Mouse (Mus musculus) MEL (cell line): ENCODE data around the gene Lnx2. TPM values are rescaled to one million over a fixed set of nuclear protein-coding genes. Genes with fewer than 3 reads are reported as not detected.

Experiments used
- DNase-seq: peaks from one replicate; pipeline ENCODE4 v3.0.0; 2011; ENCODE audit warnings: low read depth, low spot score
- H3K27ac ChIP-seq: 2 replicates; pipeline ENCODE4 v1.5.1; 2012; ENCODE audit warnings: low read depth, mild to moderate bottlenecking, control low read depth, low read length, moderate library complexity; ENCODE audit not compliant: control insufficient read depth
- H3K27me3 ChIP-seq, 2 experiments: fragments of 150-350 bp in 1 of 2; sonication (generic) in 1 of 2; 2 replicates each; pipeline ENCODE4 v1.6.1; 2012; ENCODE audit warnings: low read length in 2 of 2, mild to moderate bottlenecking in 2 of 2, improper control_type of control experiment in 1 of 2, moderate library complexity in 1 of 2; ENCODE audit not compliant: insufficient read depth in 2 of 2, control insufficient read depth in 1 of 2
- H3K36me3 ChIP-seq, 2 experiments: 2 replicates each; pipeline ENCODE4 v1.6.1; 2012 to 2014; ENCODE audit warnings: low read length in 2 of 2, improper control_type of control experiment in 1 of 2, inconsistent platforms in 1 of 2, mild to moderate bottlenecking in 1 of 2; ENCODE audit not compliant: insufficient read depth in 2 of 2, control insufficient read depth in 1 of 2
- H3K4me1 ChIP-seq, 2 experiments: fragments of 150-350 bp in 1 of 2; sonication (generic) in 1 of 2; 2 replicates each; pipeline ENCODE4 v1.6.1; 2012; ENCODE audit warnings: low read length in 2 of 2, improper control_type of control experiment in 1 of 2, mild to moderate bottlenecking in 1 of 2; ENCODE audit not compliant: insufficient read depth in 2 of 2, control insufficient read depth in 1 of 2
- H3K4me3 ChIP-seq, 2 experiments: fragments of 150-350 bp in 1 of 2; sonication (generic) in 1 of 2; 2 replicates each; pipeline ENCODE4 v1.5.1; 2012; ENCODE audit warnings: low read depth in 2 of 2, low read length in 2 of 2, mild to moderate bottlenecking in 2 of 2, moderate library complexity in 2 of 2, control low read depth in 1 of 2, improper control_type of control experiment in 1 of 2; ENCODE audit not compliant: control insufficient read depth in 1 of 2, insufficient read depth in 1 of 2
- H3K79me2 ChIP-seq: 2 replicates; pipeline ENCODE4 v1.6.1; 2012; ENCODE audit warnings: mild to moderate bottlenecking, low read length, moderate library complexity; ENCODE audit not compliant: control insufficient read depth, poor library complexity, insufficient read depth
- H3K9ac ChIP-seq: 2 replicates; pipeline ENCODE4 v1.6.1; 2012; ENCODE audit warnings: low read depth, mild to moderate bottlenecking, control low read depth, low read length, moderate library complexity; ENCODE audit not compliant: control insufficient read depth, poor library complexity, severe bottlenecking
- H3K9me3 ChIP-seq: fragments of 150-350 bp; sonication (generic); replicated peaks from 2 replicates; pipeline ENCODE4 v1.6.1; 2012; ENCODE audit warnings: mild to moderate bottlenecking, low read length, improper control_type of control experiment, moderate library complexity; ENCODE audit not compliant: insufficient read depth
- CHD1 ChIP-seq: IDR thresholded peaks from 2 replicates; pipeline ENCODE4 v1.6.1; 2012; ENCODE audit warnings: low read depth, mild to moderate bottlenecking, inconsistent platforms, low read length, improper control_type of control experiment
- E2F4 ChIP-seq: IDR thresholded peaks from 2 replicates; pipeline ENCODE4 v1.6.1; 2011; ENCODE audit warnings: low read depth, low read length, improper control_type of control experiment, borderline replicate concordance
- EP300 ChIP-seq, 2 experiments: IDR thresholded peaks; 2 replicates each; pipeline ENCODE4 v1.6.1; 2011; ENCODE audit warnings: improper control_type of control experiment in 2 of 2, low read length in 2 of 2, low read depth in 1 of 2, mild to moderate bottlenecking in 1 of 2
- GATA1 ChIP-seq: IDR thresholded peaks from 2 replicates; pipeline ENCODE4 v1.6.1; 2011; ENCODE audit warnings: low read depth, low read length, improper control_type of control experiment
- MAFK ChIP-seq: IDR thresholded peaks from 2 replicates; pipeline ENCODE4 v1.6.1; 2011; ENCODE audit warnings: low read depth, mild to moderate bottlenecking, low read length, improper control_type of control experiment, borderline replicate concordance
- MAX ChIP-seq: IDR thresholded peaks from 2 replicates; pipeline ENCODE4 v1.6.1; 2011; ENCODE audit warnings: low read length, improper control_type of control experiment
- MYB ChIP-seq: IDR thresholded peaks from 2 replicates; pipeline ENCODE4 v1.6.1; 2011; ENCODE audit warnings: mild to moderate bottlenecking, low read depth, low read length, improper control_type of control experiment
- NELFE ChIP-seq: IDR thresholded peaks from 2 replicates; pipeline ENCODE4 v1.6.1; 2011; ENCODE audit warnings: low read depth, low read length, improper control_type of control experiment
- POLR2AphosphoS5 ChIP-seq: IDR thresholded peaks from 2 replicates; pipeline ENCODE4 v1.6.1; 2012; ENCODE audit warnings: low read depth, borderline replicate concordance, mild to moderate bottlenecking, inconsistent platforms, low read length, moderate library complexity, mixed read lengths
- RAD21 ChIP-seq: IDR thresholded peaks from 2 replicates; pipeline ENCODE4 v1.6.1; 2011; ENCODE audit warnings: mild to moderate bottlenecking, low read depth, low read length, improper control_type of control experiment
- TAL1 ChIP-seq: IDR thresholded peaks from 2 replicates; pipeline ENCODE4 v1.6.1; 2012; ENCODE audit warnings: mild to moderate bottlenecking, inconsistent platforms, low read length, moderate library complexity, mixed read lengths
- ZC3H11A ChIP-seq: IDR thresholded peaks from 2 replicates; pipeline ENCODE4 v1.6.1; 2012; ENCODE audit warnings: low read depth, mild to moderate bottlenecking, inconsistent platforms, low read length, improper control_type of control experiment
- ZNF384 ChIP-seq: IDR thresholded peaks from 2 replicates; pipeline ENCODE4 v1.6.1; 2012; ENCODE audit warnings: low read depth, mild to moderate bottlenecking, inconsistent platforms, low read length, improper control_type of control experiment
- polyA plus RNA-seq, 2 experiments: library from polyadenylated mRNA; stranded (reverse) in 1 of 2; unstranded in 1 of 2; fragments of >175 nt in 1 of 2; fragments of >200 nt in 1 of 2; gene quantifications; 2 replicates each; pipeline versions ENCODE4 v1.2.1 to v1.2.4; 2012; ENCODE audit warnings: low replicate concordance in 2 of 2, low read depth in 1 of 2; ENCODE audit not compliant: insufficient read length in 2 of 2, insufficient read depth in 1 of 2, missing spikeins in 1 of 2
- total RNA-seq: library from RNA; depleted of rRNA; stranded (reverse); fragments of 300-350 nt; gene quantifications from 2 replicates; pipeline ENCODE4 v1.2.3, GENCODE M21; 2012

Lnx2 gene
- total and polyA plus RNA-seq, 3 experiments: 22.0 to 26.1 TPM; not detected in 1

GRCm38 (mm10) chr5:147056712-147057290, 19.6 kb downstream of the Lnx2 start:
- Histone ChIP-seq H3K27ac (no peak overlapping the region), H3K9me3 (no peaks in the 10 kb centered on the region), H3K9ac (no peak overlapping the region), H3K4me1 (peaks cover 3 to 12% of the 10 kb centered on the region in 2 experiments), H3K36me3 (peaks cover 0 to 13% of the 10 kb centered on the region in 2 experiments; a peak in 2 of 4 replicates), H3K79me2 (peaks cover 57% of the 10 kb centered on the region), H3K4me3 (no peak overlapping the region), H3K27me3 (no peaks in the 10 kb centered on the region)
- DNase-seq: no peak
- TF ChIP-seq TAL1: no peak
- no peak for TF ChIP-seq MAFK
- no peak for TF ChIP-seq NELFE

DNA sequence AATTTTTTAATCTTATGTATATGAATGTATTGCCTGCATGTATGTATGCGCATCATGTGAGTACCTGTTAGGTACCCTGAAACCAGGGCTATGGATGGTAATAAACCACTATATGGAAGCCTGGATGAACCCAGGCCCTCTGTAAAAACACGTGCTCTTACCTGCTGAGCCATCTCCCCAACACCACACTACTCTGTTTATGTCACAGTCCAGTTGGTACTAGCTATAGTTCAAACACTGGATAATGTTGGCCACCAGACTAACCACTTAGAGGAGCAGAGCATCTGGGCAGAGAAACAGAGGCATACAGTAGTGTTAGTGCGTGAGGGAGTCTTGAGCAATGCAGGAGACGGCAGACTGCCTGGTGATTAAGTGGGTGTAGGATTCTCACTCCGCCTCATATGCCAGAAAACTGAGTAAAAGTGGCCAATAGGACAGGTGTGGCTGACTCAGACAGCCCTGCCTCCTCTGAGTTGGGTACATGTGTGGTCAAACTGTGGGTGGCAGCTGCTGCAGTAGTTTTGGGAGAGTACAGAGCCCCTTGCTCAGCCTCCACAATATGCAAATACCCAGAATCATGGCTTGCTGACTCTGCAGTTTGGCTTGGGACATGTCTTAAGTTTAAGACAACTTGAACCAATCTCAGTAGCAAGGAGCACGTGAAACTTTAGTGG, 20.7 kb downstream of the Lnx2 start:
- no peak overlapping the region for H3K27ac ChIP-seq
- DNase-seq: no peak
- H3K27me3 ChIP-seq: no peaks in the 10 kb centered on the region
- peaks cover 59% of the 10 kb centered on the region for H3K79me2 ChIP-seq
- 0 out of 2 replicates have a peak, but pooled peaks have one; percentile 39 for TF ChIP-seq MAFK
- TF ChIP-seq E2F4: no peak
- H3K9me3 ChIP-seq: no peaks in the 10 kb centered on the region
- H3K4me3 ChIP-seq: no peak overlapping the region
- no peak overlapping the region for H3K9ac ChIP-seq
- H3K4me1 ChIP-seq: peaks cover 3 to 12% of the 10 kb centered on the region in 2 experiments
- peaks cover 0 to 13% of the 10 kb centered on the region in 2 experiments; a peak in 2 of 4 replicates for H3K36me3 ChIP-seq

- H3K4me3 ChIP-seq: no peak overlapping the region
- H3K36me3 ChIP-seq: peaks cover 0 to 10% of the 10 kb centered on the region in 2 experiments; a peak in 3 of 4 replicates
- H3K27me3 ChIP-seq: no peaks in the 10 kb centered on the region
- no peak for DNase-seq
- peaks cover 3 to 9% of the 10 kb centered on the region in 2 experiments for H3K4me1 ChIP-seq
- peaks cover 58% of the 10 kb centered on the region for H3K79me2 ChIP-seq
- no peak overlapping the region for H3K27ac ChIP-seq
- no peak for TF ChIP-seq POLR2AphosphoS5
- no peak for TF ChIP-seq MYB
- peak; percentile 56 for TF ChIP-seq GATA1
- TF ChIP-seq RAD21: no peak
- no peak for TF ChIP-seq ZC3H11A
- no peak for TF ChIP-seq CHD1
- no peak for TF ChIP-seq ZNF384
- peak in 1 of 2 experiments; percentile 26; a peak in 1 of 4 replicates for TF ChIP-seq EP300 (IDR thresholded peaks at IDR 0.05; ENCODE audit: low read depth in 1 of 2, low read length in 2 of 2)
- TF ChIP-seq NELFE: no peak
- TF ChIP-seq MAX: no peak
- H3K9me3 ChIP-seq: no peaks in the 10 kb centered on the region
- no peak overlapping the region for H3K9ac ChIP-seq
Observed at GRCm38 (mm10) chr5:147054747-147055270, 21.6 kb downstream of the Lnx2 start.
